Mouse (Mus musculus): Measurements from ENCODE around the gene Tmem101. TPM values are rescaled to one million over a fixed set of nuclear protein-coding genes. Genes with fewer than 3 reads are reported as not detected.

Gene Tmem101
- polyA plus RNA-seq, 1 experiment from 2014 or later, result 32.8 TPM

DNA sequence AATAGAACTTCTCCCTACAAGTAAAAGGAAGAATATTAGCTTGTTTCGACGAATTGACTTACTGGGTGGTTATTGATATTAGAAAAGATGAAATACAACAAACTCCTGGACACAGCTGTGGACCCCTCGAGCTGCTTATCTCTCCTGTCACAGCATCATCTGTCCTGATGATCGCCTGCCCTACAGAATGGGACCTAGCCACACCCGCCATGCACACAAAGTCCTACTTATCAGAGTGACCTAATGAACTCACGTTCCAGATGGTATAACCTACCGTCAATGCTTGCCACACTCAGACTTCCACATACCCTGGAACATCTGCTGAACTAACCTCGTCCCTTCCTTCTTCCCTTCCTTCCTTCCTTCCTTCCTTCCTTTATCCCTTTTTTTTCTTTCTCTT is 40.0 kb downstream of the Tmem101 start:
- Histone ChIP-seq H3K9me3 (ENCODE audit: control insufficient read depth, low read length) (no peaks in the 10 kb centered on the region), H3K4me1 (ENCODE audit: control insufficient read depth, insufficient read depth, low read length) (0 out of 2 replicates have a peak, but pooled peaks cover 4% of the 10 kb centered on the region), H3K4me3 (replicated peaks; ENCODE audit: low read depth, low read length) (no peak overlapping the region), H3K36me3 (ENCODE audit: control insufficient read depth, insufficient read depth, low read length) (no peaks in the 10 kb centered on the region), H3K4me2 (ENCODE audit: low read length) (no peak overlapping the region), H3K27me3 (ENCODE audit: control insufficient read depth, insufficient read depth, low read length) (no peaks in the 10 kb centered on the region), H3K27ac (replicated peaks; ENCODE audit: low read depth, low read length) (no peak overlapping the region), H3K9ac (replicated peaks; ENCODE audit: low read length) (no peak overlapping the region)
- DNase-seq, result no peak
- ATAC-seq (ENCODE audit: low FRiP score, low TSS enrichment), result no peak
- 85% methylated on average over 8 of the region's 8 CpGs for WGBS

DNA sequence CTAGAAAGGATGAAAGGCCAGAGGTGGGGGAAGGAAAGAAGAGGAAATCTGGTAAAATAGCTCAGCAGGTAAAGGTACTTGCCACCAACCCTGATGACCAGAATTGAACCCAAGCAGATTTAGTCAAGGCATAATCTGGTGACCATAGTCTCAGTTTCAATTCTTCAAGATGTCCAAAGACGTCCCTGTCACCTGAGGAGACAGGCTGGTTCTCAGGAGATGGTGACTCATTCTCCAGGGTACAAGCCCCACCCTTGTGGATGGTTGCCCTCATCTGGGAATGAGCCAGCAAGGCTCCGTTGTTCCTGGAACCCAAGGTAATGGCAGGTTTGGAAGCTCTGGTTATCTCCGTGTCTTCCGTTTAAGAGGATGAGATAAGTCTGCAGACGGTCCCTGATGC is 44.6 kb downstream of the Tmem101 start:
- 87% methylated on average over 5 of the region's 5 CpGs for WGBS
- Histone ChIP-seq H3K9me3 (ENCODE audit: control insufficient read depth, low read length) (no peaks in the 10 kb centered on the region), H3K36me3 (ENCODE audit: control insufficient read depth, insufficient read depth, low read length) (no peaks in the 10 kb centered on the region), H3K27me3 (ENCODE audit: control insufficient read depth, insufficient read depth, low read length) (peaks cover 22% of the 10 kb centered on the region), H3K4me1 (ENCODE audit: control insufficient read depth, insufficient read depth, low read length) (0 out of 2 replicates have a peak, but pooled peaks cover 4% of the 10 kb centered on the region), H3K27ac (replicated peaks; ENCODE audit: low read depth, low read length) (no peak overlapping the region), H3K4me2 (ENCODE audit: low read length) (no peak overlapping the region), H3K4me3 (replicated peaks; ENCODE audit: low read depth, low read length) (no peak overlapping the region), H3K9ac (replicated peaks; ENCODE audit: low read length) (no peak overlapping the region)
- DNase-seq (no peak), ATAC-seq (ENCODE audit: low FRiP score, low TSS enrichment) (no peak)

DNA sequence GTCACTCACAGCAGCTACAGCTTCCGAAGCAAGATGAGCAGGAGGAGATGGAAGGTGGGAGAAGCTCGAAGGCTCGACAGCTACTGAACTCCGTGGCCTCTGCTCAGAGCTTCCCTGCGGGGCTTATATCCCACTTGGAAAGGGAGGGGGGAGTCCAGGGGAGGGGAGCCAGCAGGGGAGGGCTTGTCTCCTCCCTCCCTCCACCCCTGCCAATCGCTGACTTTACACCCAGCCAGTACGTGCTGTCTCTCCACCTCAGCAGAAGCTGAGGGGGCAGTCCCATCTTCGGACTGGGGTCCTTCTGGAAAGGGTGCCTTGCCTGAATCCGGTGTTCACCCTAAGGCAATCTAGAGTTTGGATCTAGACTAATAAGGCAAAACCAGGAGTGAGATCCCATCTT is 48.5 kb downstream of the Tmem101 start, which contains the start of gene Pyy:
Gene Pyy, minus strand, starts transcription at position 101 of the 400 bp plus-strand sequence.
- Histone ChIP-seq H3K4me3 (replicated peaks; ENCODE audit: low read depth, low read length) (no peak within 1 kb of the TSS; the same call in 1 of the 2 replicates), H3K9ac (replicated peaks; ENCODE audit: low read length) (no peak within 1 kb of the TSS), H3K4me2 (ENCODE audit: low read length) (no peak within 1 kb of the TSS), H3K27me3 (ENCODE audit: control insufficient read depth, insufficient read depth, low read length) (peaks cover 39% of the 10 kb centered on the region), H3K36me3 (ENCODE audit: control insufficient read depth, insufficient read depth, low read length) (no peaks in the 10 kb centered on the region), H3K27ac (replicated peaks; ENCODE audit: low read depth, low read length) (no peak within 1 kb of the TSS), H3K4me1 (ENCODE audit: control insufficient read depth, insufficient read depth, low read length) (no peaks in the 10 kb centered on the region), H3K9me3 (ENCODE audit: control insufficient read depth, low read length) (no peaks in the 10 kb centered on the region)
- 11% methylated on average over 9 of the region's 9 CpGs for WGBS
- ATAC-seq (ENCODE audit: low FRiP score, low TSS enrichment) (no peak), DNase-seq (no peak)

DNA sequence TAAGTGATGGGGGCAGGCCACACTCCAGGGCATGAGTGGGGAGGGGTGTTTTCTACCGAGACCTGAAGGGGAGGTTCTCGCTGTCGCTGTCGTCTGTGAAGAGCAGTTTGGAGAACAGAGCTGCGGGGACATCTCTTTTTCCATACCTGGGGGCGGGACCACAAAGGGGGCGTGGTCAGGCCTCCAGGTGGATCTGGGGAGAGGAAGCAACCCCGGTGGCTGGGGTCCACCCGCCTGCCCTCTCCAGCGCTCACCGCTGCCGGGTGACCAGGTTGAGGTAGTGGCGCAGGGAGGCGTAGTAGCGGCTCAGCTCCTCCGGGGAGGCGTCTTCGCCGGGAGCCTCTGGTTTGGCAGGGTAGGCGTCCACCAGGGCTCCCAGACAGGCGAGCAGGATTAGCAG is 49.3 kb downstream of the Tmem101 start:
- H3K27ac ChIP-seq (replicated peaks; ENCODE audit: low read depth, low read length), result no peak overlapping the region
- peaks cover 39% of the 10 kb centered on the region for H3K27me3 ChIP-seq (ENCODE audit: control insufficient read depth, insufficient read depth, low read length)
- WGBS, result 1% methylated on average over 21 of the region's 21 CpGs
- H3K4me1 ChIP-seq (ENCODE audit: control insufficient read depth, insufficient read depth, low read length), result no peaks in the 10 kb centered on the region
- H3K36me3 ChIP-seq (ENCODE audit: control insufficient read depth, insufficient read depth, low read length), result no peaks in the 10 kb centered on the region
- no peaks in the 10 kb centered on the region for H3K9me3 ChIP-seq (ENCODE audit: control insufficient read depth, low read length)
- no peak overlapping the region; the same call in 1 of the 2 replicates for H3K4me3 ChIP-seq (replicated peaks; ENCODE audit: low read depth, low read length)
- ATAC-seq (ENCODE audit: low FRiP score, low TSS enrichment) (no peak), DNase-seq (no peak)
- no peak overlapping the region for H3K9ac ChIP-seq (replicated peaks; ENCODE audit: low read length)
- no peak overlapping the region for H3K4me2 ChIP-seq (ENCODE audit: low read length)

Other genes with a start within 250 kb of the Tmem101 start
- gene Sost, start 189.4 kb downstream of the Tmem101 start, polyA plus RNA-seq (2014; fragmentation: Nextera tagmentation; extraction: Ambion mirVana), result not detected in 2 replicates
- not detected in 2 replicates for gene Cfap97d1, start 172.1 kb downstream of the Tmem101 start, polyA plus RNA-seq (2014; fragmentation: Nextera tagmentation; extraction: Ambion mirVana)
- 16.5 and 17.2 TPM in 2 replicates for gene Dusp3, start 169.4 kb downstream of the Tmem101 start, polyA plus RNA-seq (2014; fragmentation: Nextera tagmentation; extraction: Ambion mirVana)
- gene Mpp3, start 127.9 kb downstream of the Tmem101 start, polyA plus RNA-seq (2014; fragmentation: Nextera tagmentation; extraction: Ambion mirVana), result 45.4 and 54.2 TPM in 2 replicates
- 0.15 and 0.17 TPM in 2 replicates for gene Cd300lg, start 114.9 kb downstream of the Tmem101 start, polyA plus RNA-seq (2014; fragmentation: Nextera tagmentation; extraction: Ambion mirVana)
- 22.5 and 23.9 TPM in 2 replicates for gene Mpp2, start 67.9 kb downstream of the Tmem101 start, polyA plus RNA-seq (2014; fragmentation: Nextera tagmentation; extraction: Ambion mirVana)
- gene Ppy, start 55.1 kb downstream of the Tmem101 start, polyA plus RNA-seq (2014; fragmentation: Nextera tagmentation; extraction: Ambion mirVana), result not detected in 2 replicates
- not detected in 2 replicates for gene Pyy, start 48.6 kb downstream of the Tmem101 start, polyA plus RNA-seq (2014; fragmentation: Nextera tagmentation; extraction: Ambion mirVana)
- 0.08 TPM in 1 of 2 replicates, not detected in the other for gene Nags, start 10.9 kb downstream of the Tmem101 start, polyA plus RNA-seq (2014; fragmentation: Nextera tagmentation; extraction: Ambion mirVana)
- gene Lsm12, start 28.9 kb upstream of the Tmem101 start, polyA plus RNA-seq (2014; fragmentation: Nextera tagmentation; extraction: Ambion mirVana), result 76.0 and 80.9 TPM in 2 replicates
- 31.6 and 43.7 TPM in 2 replicates for gene G6pc3, start 33.2 kb upstream of the Tmem101 start, polyA plus RNA-seq (2014; fragmentation: Nextera tagmentation; extraction: Ambion mirVana)
- 54.4 and 56.6 TPM in 2 replicates for gene Hdac5, start 73.8 kb upstream of the Tmem101 start, polyA plus RNA-seq (2014; fragmentation: Nextera tagmentation; extraction: Ambion mirVana)
- 2.6 and 3.0 TPM in 2 replicates for gene BC030867, start 92.5 kb upstream of the Tmem101 start, polyA plus RNA-seq (2014; fragmentation: Nextera tagmentation; extraction: Ambion mirVana)
- 0.12 TPM in 1 of 2 replicates, not detected in the other for gene Asb16, start 112.3 kb upstream of the Tmem101 start, polyA plus RNA-seq (2014; fragmentation: Nextera tagmentation; extraction: Ambion mirVana)
- gene Tmub2, start 128.5 kb upstream of the Tmem101 start, polyA plus RNA-seq (2014; fragmentation: Nextera tagmentation; extraction: Ambion mirVana), result 76.4 and 78.4 TPM in 2 replicates
- 38.5 and 42.4 TPM in 2 replicates for gene Atxn7l3, start 140.2 kb upstream of the Tmem101 start, polyA plus RNA-seq (2014; fragmentation: Nextera tagmentation; extraction: Ambion mirVana)
- 77.6 and 84.4 TPM in 2 replicates for gene Ubtf, start 163.3 kb upstream of the Tmem101 start, polyA plus RNA-seq (2014; fragmentation: Nextera tagmentation; extraction: Ambion mirVana)
- gene Slc4a1, start 209.8 kb upstream of the Tmem101 start, polyA plus RNA-seq (2014; fragmentation: Nextera tagmentation; extraction: Ambion mirVana), result 0.51 and 2.3 TPM in 2 replicates
- gene Rundc3a, start 237.0 kb upstream of the Tmem101 start, polyA plus RNA-seq (2014; fragmentation: Nextera tagmentation; extraction: Ambion mirVana), result 113 and 165 TPM in 2 replicates

Measured in midbrain, embryonic 14.5 days (tissue).